Mouse (Mus musculus) lung, postnatal 14 days (tissue): ENCODE results near the gene Sox8.

Experiments
- DNase-seq: peaks from one replicate; pipeline ENCODE4 v3.0.0; 2021

Sox8 gene

GRCm38 (mm10) chr17:25570648-25571452, at the start of gene Sox8:
Gene Sox8, minus strand, starts transcription at chr17:25570686.
- peak; percentile 76 for DNase-seq

DNA sequence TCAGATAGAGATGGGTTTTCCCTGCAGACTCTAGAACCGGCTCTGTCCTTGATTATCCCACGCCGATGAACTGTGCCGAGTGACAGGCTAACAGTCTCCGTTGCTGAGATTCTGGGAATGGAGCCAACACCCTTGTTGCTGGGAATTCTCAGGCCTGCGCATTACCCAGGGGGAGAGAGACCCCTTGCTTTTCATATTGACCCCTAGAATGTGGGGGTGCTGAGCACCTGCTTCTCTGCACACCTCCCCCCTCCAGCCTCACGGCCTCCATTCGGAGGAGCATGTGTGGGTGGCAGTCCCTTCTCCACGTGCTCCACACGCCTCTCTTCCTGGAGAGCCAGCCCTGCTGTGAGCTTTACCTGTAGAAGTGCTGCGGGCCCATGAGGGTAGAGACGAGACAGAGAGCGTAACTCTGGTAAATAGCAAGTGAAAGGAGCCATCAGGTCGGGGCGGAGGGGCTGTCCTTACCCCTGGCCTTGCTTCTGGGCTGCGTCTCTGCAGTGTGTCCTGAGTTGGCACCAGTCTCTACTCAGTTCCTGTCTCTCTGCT, 48.1 kb upstream of the Sox8 start:
- DNase-seq: peak; percentile 5

- no peak for DNase-seq
Observed at GRCm38 (mm10) chr17:25614723-25615510, 44.4 kb upstream of the Sox8 start.

DNA sequence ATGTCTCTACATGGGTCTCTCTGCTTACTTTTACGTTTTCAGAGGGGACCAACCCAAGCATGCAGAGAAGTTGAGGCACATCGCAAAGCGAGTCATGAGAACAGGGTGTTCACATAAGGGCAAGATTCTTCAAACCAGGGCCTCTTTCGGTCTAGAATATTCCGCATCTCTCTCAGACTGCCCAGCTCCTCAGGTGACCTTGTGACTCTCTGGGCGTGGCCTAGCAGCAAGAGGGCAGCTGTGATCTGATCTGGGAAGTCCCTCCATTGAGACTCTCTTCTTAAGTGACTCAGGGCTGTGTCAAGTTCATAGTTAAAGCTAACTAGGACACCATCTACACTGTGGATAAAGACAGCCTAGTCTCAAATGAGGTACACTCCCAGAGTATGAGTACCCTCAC, 42.8 kb upstream of the Sox8 start:
- no peak for DNase-seq

DNA sequence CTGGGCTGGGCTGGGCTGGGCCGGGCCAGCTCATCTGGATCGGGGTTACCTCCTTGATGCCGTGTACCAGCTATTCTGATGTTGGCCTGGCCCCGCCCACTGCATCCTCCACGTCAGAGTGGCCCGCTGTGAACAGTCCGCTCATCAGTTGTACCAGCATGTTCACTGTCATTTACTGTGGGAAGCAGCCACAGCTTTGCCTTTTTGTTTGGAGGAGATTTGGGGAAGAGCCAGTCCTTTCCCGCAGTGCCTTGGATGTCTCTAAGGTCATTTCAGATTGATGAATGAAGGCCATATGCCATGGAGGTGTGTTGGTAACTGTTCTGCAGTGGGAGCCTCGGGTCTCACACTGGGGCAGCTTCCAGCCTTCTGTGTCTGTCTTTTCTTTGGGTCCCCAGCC, 42.1 kb upstream of the Sox8 start:
- no peak for DNase-seq

DNA sequence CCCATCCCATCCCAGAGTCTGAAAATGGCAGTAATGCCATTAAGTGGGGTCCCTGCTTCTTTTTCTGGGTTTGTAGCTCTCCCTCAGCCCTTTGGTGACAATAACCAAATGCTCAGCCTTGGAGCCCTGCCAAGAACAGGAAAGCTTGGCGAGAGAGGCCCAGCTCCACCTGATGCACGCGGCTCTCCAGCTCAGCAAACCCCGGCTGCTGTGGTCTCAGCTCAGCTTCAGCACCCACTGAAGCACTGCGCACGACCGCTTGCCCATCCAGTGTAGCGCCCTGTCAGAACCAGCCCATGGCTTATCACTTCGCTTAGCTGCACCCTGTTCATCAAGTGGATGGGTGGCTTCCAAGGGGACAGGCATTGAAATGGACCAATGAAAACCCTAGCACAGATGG, 39.7 kb upstream of the Sox8 start:
- peak; percentile 7 for DNase-seq

DNA sequence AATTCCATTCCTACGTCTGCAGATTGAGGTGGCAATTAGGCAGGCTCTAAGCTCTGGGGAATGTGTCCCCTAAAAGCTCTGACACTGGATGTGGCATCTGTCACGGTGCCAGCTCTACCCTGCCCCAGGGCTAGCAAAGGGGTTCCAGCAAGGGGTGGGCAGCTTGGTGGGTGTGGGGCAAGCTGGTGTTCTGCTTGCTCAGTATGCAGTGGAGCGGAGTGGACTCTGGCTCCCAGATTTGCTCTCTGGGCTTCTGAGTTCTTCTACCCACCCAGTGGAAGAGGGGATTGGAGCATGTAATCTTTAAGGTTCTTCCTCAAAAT, 39.0 kb upstream of the Sox8 start:
- no peak for DNase-seq

DNA sequence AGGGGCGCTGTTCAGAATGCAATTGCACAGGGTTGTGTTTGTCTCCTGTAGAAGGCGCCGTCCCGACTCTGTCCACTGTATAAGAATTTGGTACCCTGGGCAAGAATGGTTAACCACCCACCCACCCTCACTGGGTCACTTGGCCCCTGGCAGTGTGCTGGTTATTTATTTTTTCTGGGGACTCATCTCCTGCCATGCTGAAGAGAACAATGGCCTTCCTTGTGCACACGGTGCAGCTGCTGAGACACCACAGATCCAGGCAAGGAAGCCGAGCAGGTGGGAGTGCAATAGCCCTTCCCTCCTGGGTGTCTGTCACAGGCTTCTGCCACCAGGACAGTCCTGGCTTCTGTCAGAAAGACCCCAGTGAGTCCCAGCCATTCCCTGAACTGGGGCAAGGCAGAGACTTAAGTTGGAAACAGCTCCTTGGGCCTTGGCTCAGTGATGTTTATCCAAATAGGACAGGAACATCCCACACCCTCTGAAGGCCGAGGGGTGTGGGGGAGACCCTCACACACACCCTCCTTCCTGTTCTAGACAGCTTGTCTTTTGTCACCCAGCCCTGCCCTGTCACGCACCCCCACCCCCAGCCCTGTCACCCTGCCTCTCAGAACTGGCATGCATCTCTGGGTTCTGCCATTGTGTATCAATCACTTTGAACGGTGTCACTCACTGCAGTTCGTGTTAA, 38.5 kb upstream of the Sox8 start:
- no peak for DNase-seq

DNA sequence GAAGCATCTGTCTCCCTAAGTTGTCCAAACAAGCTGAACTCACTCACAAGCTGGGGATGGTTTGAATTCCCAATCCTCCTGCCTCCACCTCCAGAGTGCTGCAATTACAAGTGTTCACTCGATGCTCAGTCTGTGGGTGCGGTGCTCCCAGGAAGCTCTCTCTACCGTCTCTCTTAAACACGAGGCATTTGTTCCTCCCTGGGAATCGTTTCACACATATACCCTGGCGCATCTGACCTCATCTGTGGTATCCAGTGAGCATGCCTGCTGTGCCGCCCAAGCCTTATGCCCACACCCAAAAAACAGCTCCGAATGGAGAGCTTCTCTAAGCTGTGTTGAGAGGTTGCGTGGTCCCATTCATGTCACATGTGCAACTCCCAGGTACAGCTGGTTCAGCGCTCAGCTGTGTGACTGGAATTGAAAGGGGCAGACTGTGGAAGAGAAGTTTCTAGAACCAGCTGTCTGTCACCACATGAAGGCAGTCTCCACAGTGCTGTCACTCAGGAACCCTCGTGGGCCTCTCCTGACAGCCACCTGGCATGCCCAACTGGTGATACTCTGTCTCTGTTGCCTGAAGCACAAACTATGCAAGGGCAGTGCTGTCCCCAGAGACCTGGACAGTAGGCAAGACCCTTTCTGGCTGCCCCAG, 37.8 kb upstream of the Sox8 start:
- DNase-seq: no peak

- no peak for DNase-seq
Observed at GRCm38 (mm10) chr17:25604234-25604633, 33.7 kb upstream of the Sox8 start.

DNA sequence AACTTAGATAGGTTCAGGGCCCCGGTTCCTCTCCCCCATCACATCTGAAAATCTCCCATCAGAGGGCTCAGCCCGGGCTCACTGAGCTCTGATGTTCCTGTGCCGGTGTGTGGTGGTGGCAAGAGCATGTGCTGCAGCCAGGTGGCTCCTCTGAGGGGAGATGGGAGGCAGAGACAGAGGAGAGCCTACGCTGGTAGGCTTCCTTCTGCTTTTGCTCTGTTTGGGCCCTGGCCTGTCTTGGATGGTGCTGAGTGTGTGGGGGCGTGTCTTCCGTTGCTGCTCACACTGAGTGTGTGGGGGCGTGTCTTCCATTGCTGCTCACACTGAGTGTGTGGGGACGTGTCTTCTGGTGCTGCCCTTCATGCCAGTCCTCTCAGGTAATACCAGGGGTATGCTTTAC, 31.9 kb upstream of the Sox8 start:
- DNase-seq: no peak

DNA sequence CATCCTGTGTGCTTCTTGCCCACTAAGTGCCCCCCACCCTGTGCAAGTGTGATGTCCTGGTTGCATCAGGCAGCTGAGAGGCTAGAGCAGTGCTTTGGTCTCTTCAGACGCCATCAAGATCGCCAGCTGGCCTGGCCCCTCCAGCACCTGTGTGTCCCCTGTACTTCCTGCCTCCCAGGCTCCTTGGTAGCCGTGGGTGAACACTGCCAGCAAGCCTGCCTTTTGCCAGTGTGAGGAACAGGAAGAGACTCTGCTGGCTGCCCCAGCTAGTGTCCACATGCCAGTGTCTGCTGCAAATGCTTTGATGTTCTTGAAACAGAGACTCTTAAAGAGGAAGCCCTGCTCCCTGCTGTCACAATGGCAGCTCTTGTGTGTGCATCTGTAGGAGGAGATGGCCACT, 27.1 kb upstream of the Sox8 start:
- DNase-seq: no peak

GRCm38 (mm10) chr17:25595495-25595894, 25.0 kb upstream of the Sox8 start:
- no peak for DNase-seq

GRCm38 (mm10) chr17:25593411-25594261, 23.1 kb upstream of the Sox8 start:
- no peak for DNase-seq

DNA sequence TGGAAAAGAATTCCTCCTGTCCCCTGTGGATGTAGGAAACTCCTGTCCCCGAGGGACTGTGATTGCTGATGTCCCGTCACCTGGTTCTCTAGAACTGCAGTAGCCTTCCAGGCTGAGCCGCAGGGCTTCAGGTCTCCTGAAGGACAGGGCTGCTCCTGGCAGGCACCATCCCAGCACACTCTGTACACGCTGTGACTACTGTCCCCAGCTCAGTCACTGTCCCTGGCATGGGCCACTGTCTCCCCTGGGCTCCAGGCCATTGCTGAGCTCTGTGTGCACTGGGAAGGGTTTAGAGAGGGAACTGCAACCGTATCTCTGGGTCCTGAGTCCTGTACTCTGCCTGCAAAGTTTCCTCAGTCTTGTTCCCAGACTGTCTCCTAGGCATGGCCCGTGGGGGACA, 21.9 kb upstream of the Sox8 start:
- DNase-seq: no peak

DNA sequence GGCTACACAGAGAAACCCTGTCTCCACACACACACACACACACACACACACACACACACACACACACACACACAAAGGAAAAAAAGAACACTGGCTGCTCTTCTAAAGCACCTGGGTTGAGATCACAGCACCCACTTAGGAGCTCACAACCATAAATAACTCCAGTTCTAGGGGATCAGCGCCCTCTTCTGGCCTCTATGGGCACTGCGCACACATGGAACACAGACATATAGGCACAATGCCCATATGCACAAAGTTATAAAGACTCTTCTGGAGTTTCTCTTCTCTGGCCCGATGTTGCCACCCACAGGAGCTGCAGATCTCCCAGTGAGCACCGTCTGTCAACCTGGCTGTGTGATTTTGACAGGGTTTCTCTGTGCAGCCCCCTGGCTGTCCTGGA, 20.5 kb upstream of the Sox8 start:
- DNase-seq: no peak

DNA sequence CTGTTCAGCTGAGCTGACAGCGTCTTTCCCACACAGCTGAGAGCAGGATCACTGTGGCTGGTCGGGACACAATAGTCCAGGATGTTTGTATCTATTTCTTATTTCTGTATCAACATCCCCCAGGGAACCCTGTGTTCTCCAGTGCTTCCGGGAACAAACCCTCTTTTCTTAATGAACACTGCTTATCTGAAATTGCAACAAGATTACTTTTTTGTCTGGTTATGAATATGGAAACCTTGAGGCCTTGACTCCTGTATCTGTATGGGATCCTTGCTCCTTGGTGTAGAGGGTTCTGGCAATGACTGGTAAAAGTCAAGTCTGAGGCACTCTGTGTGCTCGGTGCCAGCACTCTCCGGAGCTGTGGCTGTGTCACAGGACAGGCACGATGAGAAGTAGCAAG, 19.6 kb upstream of the Sox8 start:
- no peak for DNase-seq

GRCm38 (mm10) chr17:25584646-25585045, 14.2 kb upstream of the Sox8 start:
- DNase-seq: no peak

DNA sequence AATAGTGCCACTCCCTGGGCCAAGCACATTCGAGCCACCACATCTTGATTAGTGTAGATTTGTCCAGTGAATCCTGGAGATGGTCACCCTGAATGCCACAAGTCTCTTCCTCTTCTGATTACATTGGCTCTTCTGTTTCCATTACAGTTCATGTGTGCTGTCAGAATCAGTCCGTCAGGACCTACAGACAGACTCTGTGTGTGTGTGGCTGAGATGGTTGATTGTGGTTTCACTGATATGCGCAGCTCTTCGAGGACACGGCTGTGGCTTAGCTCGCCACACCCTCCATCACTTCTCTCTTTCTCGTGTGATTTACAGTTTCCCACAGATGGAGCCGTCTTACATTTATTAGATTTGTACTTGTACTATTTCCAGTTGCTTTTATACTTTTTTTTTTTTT, 13.4 kb upstream of the Sox8 start:
- no peak for DNase-seq

GRCm38 (mm10) chr17:25583099-25583498, 12.6 kb upstream of the Sox8 start:
- DNase-seq: no peak

DNA sequence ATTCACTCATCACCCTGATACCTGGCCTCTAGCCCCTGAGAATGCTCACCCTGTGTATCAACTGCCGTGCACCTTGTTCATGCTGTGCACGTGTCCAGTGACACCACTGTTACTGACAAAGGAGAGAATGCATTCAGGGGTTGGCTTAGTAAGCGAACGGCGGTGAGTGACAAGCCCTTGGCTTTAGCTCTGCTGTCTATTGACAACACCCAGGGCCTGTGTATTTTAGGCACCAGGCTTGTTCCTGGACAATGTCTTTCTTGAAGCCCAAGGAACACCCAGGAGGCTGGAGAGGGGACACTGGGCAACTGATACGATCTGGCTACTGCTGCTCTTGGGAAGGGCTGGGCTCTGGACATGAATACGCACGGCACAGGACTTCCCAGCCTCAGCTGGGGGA, 11.6 kb upstream of the Sox8 start:
- DNase-seq: no peak
